Mouse (Mus musculus) lung, embryonic 14.5 days (tissue): ENCODE data around the gene Spag9. TPM values are rescaled to one million over a fixed set of nuclear protein-coding genes. Genes with fewer than 3 reads are reported as not detected.

Experiments used
- ATAC-seq: fragments of 200-750 bp; cut with Nextera tagmentation; 2 replicates; pipeline ENCODE4 v1.8.0; 2017; ENCODE audit warnings: mild to moderate bottlenecking, moderate TSS enrichment, moderate library complexity; ENCODE audit not compliant: insufficient read depth
- DNase-seq: peaks from one replicate; pipeline ENCODE4 v3.0.0-alpha.2; 2015
- H3K27ac ChIP-seq: fragments of 300-500 bp; sonication (generic); 2 replicates; pipeline ENCODE4 v1.5.1; 2014; ENCODE audit warnings: low read depth, mild to moderate bottlenecking, moderate library complexity
- H3K27me3 ChIP-seq: fragments of 300-500 bp; sonication (generic); 2 replicates; pipeline ENCODE4 v1.6.1; 2014; ENCODE audit warnings: low read length, control low read depth; ENCODE audit not compliant: insufficient read depth
- H3K36me3 ChIP-seq: fragments of 300-500 bp; sonication (generic); 2 replicates; pipeline ENCODE4 v1.6.1; 2014; ENCODE audit warnings: control low read depth; ENCODE audit not compliant: insufficient read depth
- H3K4me1 ChIP-seq: fragments of 300-500 bp; sonication (generic); 2 replicates; pipeline ENCODE4 v1.6.1; 2014; ENCODE audit warnings: antibody characterized with exemption, control low read depth; ENCODE audit not compliant: insufficient read depth
- H3K4me2 ChIP-seq: fragments of 300-500 bp; sonication (generic); 2 replicates; pipeline ENCODE4 v1.6.1; 2014; ENCODE audit warnings: mild to moderate bottlenecking
- H3K4me3 ChIP-seq: fragments of 300-500 bp; sonication (generic); 2 replicates; pipeline ENCODE4 v1.5.1; 2014; ENCODE audit warnings: low read depth, low read length
- H3K9ac ChIP-seq: fragments of 300-500 bp; sonication (generic); 2 replicates; pipeline ENCODE4 v1.6.1; 2014
- H3K9me3 ChIP-seq: fragments of 300-500 bp; sonication (generic); 2 replicates; pipeline ENCODE4 v1.6.1; 2016; ENCODE audit warnings: low read depth, low read length, control low read depth
- CTCF ChIP-seq: IDR thresholded peaks from 2 replicates; pipeline ENCODE4 v1.5.1; 2016; ENCODE audit warnings: antibody characterized with exemption, low read depth
- WGBS: fragments of 180-500 bp; shearing (Covaris S2); extraction: QIAGEN DNeasy Blood & Tissue Kit; methylation state at CpG from one replicate; pipeline ENCODE4 v1.1.7; 2014; 5-methylcytosine and 5-hydroxymethylcytosine counted together
- polyA plus RNA-seq: library from polyadenylated mRNA; unstranded; fragments of >200 nt; fragmentation: Nextera tagmentation; extraction: Ambion mirVana; gene quantifications from 2 replicates; pipeline ENCODE4 v1.2.1, GENCODE M21; 2014

Gene Spag9
- 55.8 and 57.1 TPM in 2 replicates for polyA plus RNA-seq

DNA sequence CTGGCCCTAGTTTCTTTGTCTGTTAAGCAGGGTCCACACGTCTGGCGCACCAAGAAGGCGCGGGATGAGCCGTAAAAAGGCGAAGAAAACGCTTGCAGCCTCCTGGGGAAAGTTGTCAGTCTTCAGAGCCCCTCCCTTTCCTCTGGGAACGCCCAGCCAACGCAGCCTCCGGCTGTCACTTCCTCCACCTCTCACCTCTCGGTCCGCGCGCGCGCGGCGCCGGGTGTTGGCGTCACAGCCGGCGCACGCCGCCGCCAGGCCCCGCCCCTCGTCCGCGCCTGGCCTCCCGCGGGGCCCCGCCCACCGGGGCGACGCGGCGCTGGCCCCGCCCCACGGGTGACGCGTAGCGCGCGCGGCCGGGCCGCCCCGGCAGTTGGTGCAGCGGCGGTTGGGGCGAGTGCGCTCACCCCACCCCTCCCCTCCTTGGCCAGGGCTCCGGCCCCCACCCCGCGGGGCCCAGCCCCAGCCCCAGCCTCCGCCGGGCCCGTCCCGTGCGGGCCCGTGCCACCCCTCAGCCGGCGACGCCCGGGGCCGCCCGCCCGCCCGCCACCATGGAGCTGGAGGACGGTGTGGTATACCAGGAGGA lies at the start of gene Spag9:
TSS of gene Spag9 (plus strand) at position 372 of the 586 bp plus-strand sequence.
- peak within 1 kb of the TSS; percentile 96 for H3K4me3 ChIP-seq
- H3K9me3 ChIP-seq = no peaks in the 10 kb centered on the region
- no peak for TF ChIP-seq CTCF
- H3K27ac ChIP-seq = peak within 1 kb of the TSS; percentile 97
- H3K36me3 ChIP-seq = 0 out of 2 replicates have a peak, but pooled peaks cover 3% of the 10 kb centered on the region
- H3K27me3 ChIP-seq = no peaks in the 10 kb centered on the region
- peak; percentile 97 for DNase-seq
- ATAC-seq = peak; percentile 92
- H3K9ac ChIP-seq = peak within 1 kb of the TSS; percentile 87
- peak within 1 kb of the TSS; percentile 82 for H3K4me2 ChIP-seq
- H3K4me1 ChIP-seq = peaks cover 2% of the 10 kb centered on the region; the same call in 1 of the 2 replicates
- under 1% methylated on average over 68 of the region's 70 CpGs for WGBS

DNA sequence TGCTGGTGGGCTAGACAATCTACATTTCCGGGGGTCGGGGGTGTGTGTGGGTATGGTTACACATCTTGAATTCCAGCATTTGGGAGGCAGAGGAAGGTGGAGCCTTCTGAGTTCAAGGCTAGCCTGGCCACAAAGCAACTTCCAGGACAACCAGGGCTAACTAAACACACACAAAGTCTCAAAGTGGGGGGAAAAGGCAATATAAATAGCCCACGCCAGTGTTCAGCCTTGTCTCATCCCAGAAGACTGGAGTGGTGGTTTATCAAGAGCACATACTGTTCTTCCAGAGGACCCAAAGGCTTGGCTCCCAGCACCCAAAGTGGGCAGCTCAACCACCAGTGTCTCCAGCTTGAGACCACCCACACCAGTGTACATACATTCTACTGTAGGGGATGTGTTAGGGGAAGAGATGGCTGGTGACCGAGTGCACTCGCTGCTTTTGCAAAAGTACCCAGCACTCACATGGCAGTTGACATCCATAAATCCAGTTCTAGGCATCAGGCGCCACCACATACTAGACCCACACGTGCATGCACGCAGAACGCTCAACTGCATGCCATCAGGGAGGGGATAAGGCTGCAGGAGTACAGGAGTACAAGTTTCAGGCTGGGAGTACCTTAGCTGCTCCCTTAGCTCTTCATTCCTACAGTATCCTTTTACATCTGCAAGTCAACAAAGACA lies 46.9 kb upstream of the Spag9 start:
- no peak overlapping the region for H3K4me3 ChIP-seq
- H3K9ac ChIP-seq = no peak overlapping the region
- H3K4me2 ChIP-seq = no peak overlapping the region
- H3K27me3 ChIP-seq = no peaks in the 10 kb centered on the region
- TF ChIP-seq CTCF = no peak
- H3K4me1 ChIP-seq = 0 out of 2 replicates have a peak, but pooled peaks cover 4% of the 10 kb centered on the region
- WGBS = 87% methylated on average over 9 of the region's 9 CpGs
- H3K9me3 ChIP-seq = no peaks in the 10 kb centered on the region
- DNase-seq (no peak), ATAC-seq (no peak)
- H3K27ac ChIP-seq = no peak overlapping the region
- H3K36me3 ChIP-seq = peaks cover 57% of the 10 kb centered on the region

DNA sequence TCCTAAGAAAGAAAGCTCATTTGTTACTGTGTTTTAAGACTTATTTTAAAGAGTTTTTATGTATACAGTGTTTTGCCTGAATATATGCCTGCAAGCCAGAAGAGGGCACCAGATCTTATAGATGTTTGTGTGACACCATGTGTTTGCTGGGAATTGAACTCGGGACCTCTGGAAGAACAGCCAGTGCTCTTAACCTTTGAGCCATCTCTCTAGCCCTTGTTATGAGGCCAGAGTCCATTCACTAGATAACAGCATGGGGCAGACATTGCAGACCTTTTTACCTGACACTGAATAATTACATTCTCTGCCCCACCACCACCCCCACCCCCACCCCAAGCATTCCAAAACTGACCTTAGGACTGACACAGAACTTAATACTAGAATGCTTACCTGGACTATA lies 45.8 kb upstream of the Spag9 start:
- Histone ChIP-seq H3K27me3 (no peaks in the 10 kb centered on the region), H3K9me3 (no peaks in the 10 kb centered on the region), H3K9ac (no peak overlapping the region), H3K27ac (no peak overlapping the region), H3K4me1 (0 out of 2 replicates have a peak, but pooled peaks cover 8% of the 10 kb centered on the region), H3K4me2 (no peak overlapping the region), H3K36me3 (peaks cover 60% of the 10 kb centered on the region), H3K4me3 (no peak overlapping the region)
- ATAC-seq = no peak
- WGBS = 81% methylated on average over 1 of the region's 1 CpGs
- no peak for DNase-seq
- TF ChIP-seq CTCF = no peak

DNA sequence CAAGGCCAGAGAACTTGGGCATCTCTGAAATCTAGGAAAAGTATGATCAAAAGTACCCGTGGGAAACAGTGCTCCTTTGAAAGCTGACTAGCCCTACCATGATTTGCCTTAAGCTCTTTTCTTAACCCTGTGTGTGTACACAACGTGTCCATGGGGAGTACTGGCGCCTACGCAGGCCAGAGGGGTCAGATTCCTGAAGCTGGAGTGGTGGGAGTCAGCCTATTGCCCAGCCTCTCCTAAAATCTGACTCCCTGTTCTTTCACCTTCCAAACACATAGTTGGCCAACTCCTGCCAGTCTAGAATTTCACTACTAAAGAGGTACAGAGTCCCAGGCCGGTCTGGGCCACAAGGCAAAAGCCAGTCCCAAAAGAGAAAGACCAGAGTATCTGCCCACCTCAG lies 43.5 kb upstream of the Spag9 start:
- Histone ChIP-seq H3K4me3 (no peak overlapping the region), H3K4me2 (peak overlapping the region; percentile 19; the same call in 1 of the 2 replicates), H3K9me3 (no peaks in the 10 kb centered on the region), H3K36me3 (peaks cover 57% of the 10 kb centered on the region), H3K27me3 (no peaks in the 10 kb centered on the region), H3K27ac (no peak overlapping the region), H3K4me1 (peaks cover 12% of the 10 kb centered on the region; the same call in 1 of the 2 replicates), H3K9ac (no peak overlapping the region)
- TF ChIP-seq CTCF = no peak
- DNase-seq = no peak
- 44% methylated on average over 5 of the region's 5 CpGs for whole genome bisulfite sequencing
- no peak for ATAC-seq

DNA sequence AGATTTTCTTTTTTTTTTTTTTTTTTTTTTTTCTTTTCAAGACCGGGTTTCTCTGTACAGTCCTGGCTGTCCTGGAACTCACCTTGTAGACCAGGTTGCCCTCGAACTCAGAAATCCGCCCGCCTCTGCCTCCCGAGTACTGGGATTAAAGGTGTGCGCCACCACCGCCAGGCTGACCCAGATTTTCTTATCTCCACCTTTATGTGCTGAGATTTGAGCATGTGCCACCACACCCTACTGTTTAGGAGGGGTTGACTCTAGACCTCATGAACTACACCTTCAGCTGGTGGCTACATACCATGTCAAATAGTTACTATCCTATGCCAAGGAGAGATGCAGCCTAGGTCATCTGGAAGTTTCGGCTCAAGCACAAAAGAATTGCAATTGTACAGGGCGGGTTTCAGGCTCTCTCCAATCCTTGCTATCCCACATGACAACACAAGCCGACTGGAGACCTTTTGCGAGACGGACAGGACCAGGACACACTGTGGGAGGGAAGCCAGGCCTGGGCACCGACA lies 41.1 kb upstream of the Spag9 start:
- Histone ChIP-seq H3K36me3 (peaks cover 62% of the 10 kb centered on the region), H3K27me3 (no peaks in the 10 kb centered on the region), H3K4me2 (peak overlapping the region; percentile 86), H3K27ac (peak overlapping the region; percentile 92), H3K9me3 (no peaks in the 10 kb centered on the region), H3K4me3 (peak overlapping the region; percentile 71), H3K9ac (peak overlapping the region; percentile 82), H3K4me1 (peaks cover 12% of the 10 kb centered on the region; the same call in 1 of the 2 replicates)
- 36% methylated on average over 13 of the region's 13 CpGs for WGBS
- ATAC-seq = peak; percentile 15; the same call in 1 of the 2 replicates
- DNase-seq = no peak
- no peak for TF ChIP-seq CTCF

DNA sequence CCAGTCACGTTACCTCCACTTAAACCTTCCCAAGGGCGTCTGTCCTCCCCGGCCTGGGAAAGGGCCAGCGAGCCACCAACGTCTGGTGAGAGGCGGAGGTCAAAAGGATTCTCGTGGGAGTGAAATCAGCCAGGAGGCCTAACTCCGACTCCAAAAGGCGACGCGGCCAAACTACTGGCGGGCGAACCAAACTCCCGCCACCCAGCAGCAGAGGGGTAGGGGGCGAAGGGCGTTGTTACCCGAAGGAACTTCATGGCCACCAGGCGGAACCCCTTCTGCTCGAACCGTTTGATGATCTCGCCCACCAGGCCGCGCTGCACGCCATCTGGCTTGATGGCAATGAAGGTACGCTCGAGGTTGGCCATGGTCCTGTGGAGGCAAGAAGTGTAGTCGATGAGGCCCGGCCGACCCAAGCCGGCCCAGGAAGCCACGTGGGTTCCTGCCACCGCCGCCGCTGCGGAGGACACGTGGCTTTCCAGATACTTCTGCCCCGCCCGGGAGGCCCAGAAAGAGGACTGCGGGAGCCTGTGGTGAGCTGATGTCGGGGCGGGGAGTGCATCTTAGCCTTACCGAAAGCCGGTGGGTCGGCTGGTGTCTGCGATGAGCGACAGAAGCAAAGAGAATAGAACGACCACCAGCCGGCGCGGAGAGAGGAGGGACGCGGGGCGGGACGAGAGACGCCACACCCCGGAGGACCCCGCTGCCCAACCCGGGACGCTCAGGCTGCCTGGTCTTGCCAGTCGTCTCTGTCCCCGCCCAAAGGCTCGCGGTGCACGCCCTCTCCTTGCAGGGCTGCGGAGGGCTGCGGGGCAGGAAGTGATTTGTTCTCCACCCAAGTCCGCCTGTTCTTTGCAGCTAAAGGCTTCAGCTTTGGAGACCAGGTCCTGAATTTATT lies 40.4 kb upstream of the Spag9 start:
- Histone ChIP-seq H3K4me1 (peaks cover 12% of the 10 kb centered on the region; the same call in 1 of the 2 replicates), H3K27me3 (no peaks in the 10 kb centered on the region), H3K9me3 (no peaks in the 10 kb centered on the region), H3K4me3 (peak overlapping the region; percentile 71), H3K27ac (peak overlapping the region; percentile 92), H3K36me3 (peaks cover 62% of the 10 kb centered on the region), H3K4me2 (peak overlapping the region; percentile 86), H3K9ac (peak overlapping the region; percentile 82)
- ATAC-seq = peak; percentile 98
- peak; percentile 96 for DNase-seq
- peak; percentile 51 for TF ChIP-seq CTCF
- WGBS = under 1% methylated on average over 67 of the region's 67 CpGs
